Mouse (Mus musculus): ENCODE data around the gene Crtam. TPM values are rescaled to one million over a fixed set of nuclear protein-coding genes. Genes with fewer than 3 reads are reported as not detected.

The Crtam gene
- polyA plus RNA-seq, 1 experiment from 2014 or later = 0.13 TPM

GRCm38 (mm10) chr9:41038150-41038664 lies 33.8 kb upstream of the Crtam start:
- peak; percentile 18 for DNase-seq (ENCODE audit: low spot score)
- Histone ChIP-seq H3K27me3 (ENCODE audit: insufficient read depth, poor library complexity, severe bottlenecking) (no peaks in the 10 kb centered on the region), H3K4me1 (replicated peaks) (peaks cover 16% of the 10 kb centered on the region), H3K4me3 (no peak overlapping the region), H3K36me3 (0 out of 2 replicates have a peak, but pooled peaks cover 2% of the 10 kb centered on the region), H3K27ac (peak overlapping the region; percentile 73), H3K9me3 (no peaks in the 10 kb centered on the region)
- 58% methylated on average over 9 of the region's 9 CpGs for WGBS

- no peaks in the 10 kb centered on the region for H3K9me3 ChIP-seq
- no peaks in the 10 kb centered on the region for H3K27me3 ChIP-seq (ENCODE audit: insufficient read depth, poor library complexity, severe bottlenecking)
- 58% methylated on average over 18 of the region's 18 CpGs for whole genome bisulfite sequencing
- H3K4me3 ChIP-seq = no peak overlapping the region
- DNase-seq (ENCODE audit: low spot score) = peak; percentile 36
- peak overlapping the region; percentile 50; the same call in 1 of the 2 replicates for H3K27ac ChIP-seq
- no peaks in the 10 kb centered on the region for H3K36me3 ChIP-seq
- H3K4me1 ChIP-seq (replicated peaks) = peaks cover 25% of the 10 kb centered on the region
Measured at GRCm38 (mm10) chr9:41031590-41032489, 27.4 kb upstream of the Crtam start.

- no peak for DNase-seq (ENCODE audit: low spot score)
- no peak overlapping the region for H3K27ac ChIP-seq
- WGBS = 88% methylated on average over 6 of the region's 6 CpGs
Measured at GRCm38 (mm10) chr9:41029827-41030226, 25.4 kb upstream of the Crtam start.

GRCm38 (mm10) chr9:41028470-41028869 lies 24.0 kb upstream of the Crtam start:
- WGBS = 47% methylated on average over 5 of the region's 5 CpGs
- no peaks in the 10 kb centered on the region for H3K36me3 ChIP-seq
- H3K27me3 ChIP-seq (ENCODE audit: insufficient read depth, poor library complexity, severe bottlenecking) = no peaks in the 10 kb centered on the region
- no peak overlapping the region for H3K27ac ChIP-seq
- peak; percentile 56 for DNase-seq (ENCODE audit: low spot score)
- no peak overlapping the region for H3K4me3 ChIP-seq
- H3K9me3 ChIP-seq = no peaks in the 10 kb centered on the region
- H3K4me1 ChIP-seq (replicated peaks) = peaks cover 13% of the 10 kb centered on the region

More at GRCm38 (mm10) chr9:41029827-41030226, 25.4 kb upstream of the Crtam start:
- no peaks in the 10 kb centered on the region for H3K36me3 ChIP-seq
- no peaks in the 10 kb centered on the region for H3K27me3 ChIP-seq (ENCODE audit: insufficient read depth, poor library complexity, severe bottlenecking)
- no peaks in the 10 kb centered on the region for H3K9me3 ChIP-seq
- peaks cover 25% of the 10 kb centered on the region for H3K4me1 ChIP-seq (replicated peaks)
- H3K4me3 ChIP-seq = no peak overlapping the region

- H3K4me3 ChIP-seq = no peak overlapping the region
- DNase-seq (ENCODE audit: low spot score) = no peak
- H3K36me3 ChIP-seq = no peaks in the 10 kb centered on the region
- H3K4me1 ChIP-seq (replicated peaks) = no peaks in the 10 kb centered on the region
- no peaks in the 10 kb centered on the region for H3K27me3 ChIP-seq (ENCODE audit: insufficient read depth, poor library complexity, severe bottlenecking)
- H3K9me3 ChIP-seq = no peaks in the 10 kb centered on the region
- H3K27ac ChIP-seq = no peak overlapping the region
- WGBS = 67% methylated on average over 3 of the region's 3 CpGs
Measured at GRCm38 (mm10) chr9:41021690-41022089, 17.3 kb upstream of the Crtam start.

- Histone ChIP-seq H3K4me1 (replicated peaks) (no peaks in the 10 kb centered on the region), H3K27ac (no peak overlapping the region), H3K36me3 (no peaks in the 10 kb centered on the region), H3K9me3 (no peaks in the 10 kb centered on the region), H3K27me3 (ENCODE audit: insufficient read depth, poor library complexity, severe bottlenecking) (no peaks in the 10 kb centered on the region), H3K4me3 (no peak overlapping the region)
- DNase-seq (ENCODE audit: low spot score) = no peak
- 87% methylated on average over 3 of the region's 3 CpGs for WGBS
Measured at GRCm38 (mm10) chr9:41020486-41020885, 16.1 kb upstream of the Crtam start.

GRCm38 (mm10) chr9:41014512-41014911 lies 10.1 kb upstream of the Crtam start:
- Histone ChIP-seq H3K9me3 (no peaks in the 10 kb centered on the region), H3K27me3 (ENCODE audit: insufficient read depth, poor library complexity, severe bottlenecking) (peaks cover 20% of the 10 kb centered on the region), H3K27ac (peak overlapping the region; percentile 64; the same call in 1 of the 2 replicates), H3K4me3 (no peak overlapping the region), H3K4me1 (replicated peaks) (peaks cover 29% of the 10 kb centered on the region), H3K36me3 (no peaks in the 10 kb centered on the region)
- WGBS = 40% methylated on average over 4 of the region's 4 CpGs
- DNase-seq (ENCODE audit: low spot score) = no peak

GRCm38 (mm10) chr9:41012456-41012855 lies 8.0 kb upstream of the Crtam start:
- peaks cover 41% of the 10 kb centered on the region for H3K4me1 ChIP-seq (replicated peaks)
- WGBS = 61% methylated on average over 5 of the region's 5 CpGs
- no peaks in the 10 kb centered on the region for H3K36me3 ChIP-seq
- H3K4me3 ChIP-seq = 0 out of 2 replicates have a peak overlapping the region, but pooled peaks have one; percentile 13
- no peaks in the 10 kb centered on the region for H3K9me3 ChIP-seq
- H3K27me3 ChIP-seq (ENCODE audit: insufficient read depth, poor library complexity, severe bottlenecking) = peaks cover 24% of the 10 kb centered on the region
- H3K27ac ChIP-seq = peak overlapping the region; percentile 78
- DNase-seq (ENCODE audit: low spot score) = no peak

- WGBS = 49% methylated on average over 13 of the region's 13 CpGs
- peak overlapping the region; percentile 13; the same call in 1 of the 2 replicates for H3K4me3 ChIP-seq
- peaks cover 24% of the 10 kb centered on the region for H3K27me3 ChIP-seq (ENCODE audit: insufficient read depth, poor library complexity, severe bottlenecking)
- H3K36me3 ChIP-seq = no peaks in the 10 kb centered on the region
- DNase-seq (ENCODE audit: low spot score) = no peak
- peaks cover 45% of the 10 kb centered on the region for H3K4me1 ChIP-seq (replicated peaks)
- H3K27ac ChIP-seq = peak overlapping the region; percentile 78
- no peaks in the 10 kb centered on the region for H3K9me3 ChIP-seq
Measured at GRCm38 (mm10) chr9:41011512-41012436, 7.3 kb upstream of the Crtam start.

GRCm38 (mm10) chr9:41007785-41008184 lies 3.4 kb upstream of the Crtam start:
- WGBS = 0% methylated on average over 1 of the region's 1 CpGs
- peak overlapping the region; percentile 64; the same call in 1 of the 2 replicates for H3K27ac ChIP-seq
- peak; percentile 35 for DNase-seq (ENCODE audit: low spot score)

GRCm38 (mm10) chr9:40997116-40997779 lies 7.2 kb downstream of the Crtam start:
- DNase-seq (ENCODE audit: low spot score) = no peak
- 91% methylated on average over 7 of the region's 7 CpGs for WGBS
- H3K9me3 ChIP-seq = 0 out of 2 replicates have a peak, but pooled peaks cover 3% of the 10 kb centered on the region

More at GRCm38 (mm10) chr9:41007785-41008184, 3.4 kb upstream of the Crtam start:
- Histone ChIP-seq H3K27me3 (ENCODE audit: insufficient read depth, poor library complexity, severe bottlenecking) (peaks cover 49% of the 10 kb centered on the region), H3K36me3 (no peaks in the 10 kb centered on the region), H3K4me3 (no peak overlapping the region), H3K9me3 (no peaks in the 10 kb centered on the region), H3K4me1 (replicated peaks) (peaks cover 36% of the 10 kb centered on the region)

GRCm38 (mm10) chr9:40994075-40994474 lies 10.4 kb downstream of the Crtam start:
- DNase-seq (ENCODE audit: low spot score) = no peak

More at GRCm38 (mm10) chr9:40997116-40997779, 7.2 kb downstream of the Crtam start:
- Histone ChIP-seq H3K36me3 (no peaks in the 10 kb centered on the region), H3K4me1 (replicated peaks) (peaks cover 6% of the 10 kb centered on the region), H3K4me3 (no peak overlapping the region), H3K27ac (no peak overlapping the region), H3K27me3 (ENCODE audit: insufficient read depth, poor library complexity, severe bottlenecking) (no peaks in the 10 kb centered on the region)

More at GRCm38 (mm10) chr9:40994075-40994474, 10.4 kb downstream of the Crtam start:
- Histone ChIP-seq H3K36me3 (no peaks in the 10 kb centered on the region), H3K27ac (0 out of 2 replicates have a peak overlapping the region, but pooled peaks have one; percentile 2), H3K4me3 (no peak overlapping the region), H3K27me3 (ENCODE audit: insufficient read depth, poor library complexity, severe bottlenecking) (no peaks in the 10 kb centered on the region), H3K4me1 (replicated peaks) (peaks cover 4% of the 10 kb centered on the region; the same call in 1 of the 2 replicates), H3K9me3 (no peaks in the 10 kb centered on the region)
- WGBS = 81% methylated on average over 5 of the region's 5 CpGs

Measured in hindbrain, embryonic 10.5 days (tissue).